Mouse (Mus musculus): ENCODE data around the gene Lmna.

The Lmna gene

DNA sequence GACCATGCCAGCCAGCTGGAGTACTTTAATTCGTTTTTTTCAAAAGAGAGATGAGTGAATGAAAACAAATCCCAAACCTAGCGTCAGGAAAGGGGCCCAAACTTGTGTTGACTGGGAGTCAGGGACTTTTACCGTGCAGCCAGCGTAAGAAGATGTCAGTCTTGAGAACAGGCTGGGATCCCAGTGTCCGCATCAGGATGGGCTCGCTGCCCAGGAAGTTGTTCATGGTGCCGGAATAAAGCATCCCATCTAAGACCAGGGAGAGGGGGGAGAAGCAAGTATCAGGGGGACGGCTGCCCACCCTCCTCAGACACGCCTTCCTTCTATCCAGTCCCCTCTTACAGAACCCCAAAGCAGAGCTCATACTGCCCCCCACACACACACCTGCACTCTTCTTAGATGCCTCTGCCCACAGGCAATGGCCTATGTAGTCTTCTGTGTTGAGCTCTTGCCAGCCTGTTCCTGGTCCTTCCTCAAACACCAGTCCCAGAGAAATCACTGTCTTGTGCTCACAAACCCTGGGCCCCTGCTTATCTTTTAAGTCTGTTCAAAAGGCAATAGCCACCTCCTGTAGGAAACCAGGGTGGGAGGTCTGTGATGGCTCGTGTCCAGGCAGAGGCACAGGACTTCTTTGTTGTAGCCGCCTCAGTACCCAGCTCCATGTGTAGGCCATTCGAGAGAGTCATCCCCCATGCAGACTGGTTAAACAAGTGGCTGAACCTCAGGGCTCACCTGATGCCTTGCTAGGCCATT lies 59.2 kb downstream of the Lmna start:
- in situ Hi-C loops (cut with MboI, MseI), result no loop called here

DNA sequence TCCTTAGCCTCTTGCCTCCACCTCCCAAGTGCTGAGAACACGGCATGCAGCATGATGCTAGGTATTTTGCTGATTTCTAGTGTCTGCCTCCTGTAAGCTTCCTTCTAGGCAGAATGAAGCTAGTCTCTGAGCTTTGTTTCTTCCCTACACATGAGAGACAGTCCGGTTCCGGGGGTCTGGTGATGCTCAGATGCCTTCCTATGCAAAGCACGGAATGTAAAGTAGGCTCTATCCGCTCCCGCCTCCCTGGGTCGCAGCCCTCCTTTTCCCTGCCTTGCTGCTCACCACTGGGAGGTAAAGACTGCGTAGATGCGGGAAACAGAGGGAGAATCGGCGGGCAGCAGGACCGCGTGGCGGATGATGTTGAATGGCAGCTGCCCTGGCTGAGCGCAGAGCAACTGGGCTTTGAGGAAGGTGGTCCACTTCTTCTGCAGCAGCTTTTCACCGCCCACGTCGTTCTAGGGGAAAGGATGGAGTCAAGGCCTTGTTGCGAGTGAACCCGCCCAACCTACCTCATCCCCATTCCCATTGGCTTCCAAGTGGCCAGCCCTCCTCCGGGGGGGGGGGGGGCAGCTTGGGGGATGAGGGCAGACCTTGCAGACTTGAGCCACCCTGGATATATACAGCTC lies 60.2 kb downstream of the Lmna start:
- in situ Hi-C loops (cut with MboI, MseI), result no loop called here

DNA sequence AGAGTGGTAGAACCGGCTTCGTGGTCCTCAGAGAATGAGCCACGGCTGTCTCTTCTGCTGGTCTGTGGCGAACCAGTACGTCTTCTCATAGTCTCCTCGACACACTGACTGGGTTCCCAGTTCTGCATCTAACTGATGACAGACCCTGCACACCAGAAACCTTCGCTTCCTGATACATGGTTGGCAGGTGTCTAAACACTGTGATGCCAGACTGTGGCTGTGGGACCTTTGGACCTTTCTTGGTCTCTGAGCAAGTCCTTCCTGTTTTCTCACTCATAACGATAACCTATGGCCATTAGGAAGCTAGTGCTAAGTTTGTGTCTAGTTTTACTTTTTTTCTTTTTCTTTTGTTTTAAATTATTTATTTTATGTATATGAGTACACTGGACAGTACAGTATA lies 61.3 kb downstream of the Lmna start:
- in situ Hi-C loops (cut with MboI, MseI), result no loop called here

DNA sequence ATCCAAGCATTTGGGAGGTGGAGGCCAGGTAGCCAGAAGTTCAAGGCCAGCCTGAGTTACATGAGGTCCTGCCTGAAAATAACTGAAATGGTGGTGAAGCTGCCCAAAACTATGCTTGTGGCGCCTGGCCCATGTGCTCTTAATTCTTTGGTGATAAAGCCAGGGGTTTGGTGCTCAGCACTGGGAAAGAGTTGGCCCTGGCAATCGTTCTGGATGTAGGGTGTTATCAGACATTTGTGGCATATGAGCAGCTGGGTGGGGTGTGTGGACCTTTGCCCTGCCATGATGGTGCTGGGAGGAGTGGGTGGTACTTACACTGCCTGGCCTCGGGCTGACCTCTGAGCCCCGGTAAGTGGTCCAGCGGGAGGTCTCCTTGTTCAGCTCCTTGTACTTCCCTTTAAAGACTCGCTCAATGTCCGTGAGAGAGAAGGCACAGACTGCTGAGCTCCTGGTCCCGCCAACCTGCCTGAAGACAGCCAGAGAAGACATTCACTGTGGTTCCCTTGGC lies 62.0 kb downstream of the Lmna start:
- in situ Hi-C loops (cut with MboI, MseI), result no loop called here

DNA sequence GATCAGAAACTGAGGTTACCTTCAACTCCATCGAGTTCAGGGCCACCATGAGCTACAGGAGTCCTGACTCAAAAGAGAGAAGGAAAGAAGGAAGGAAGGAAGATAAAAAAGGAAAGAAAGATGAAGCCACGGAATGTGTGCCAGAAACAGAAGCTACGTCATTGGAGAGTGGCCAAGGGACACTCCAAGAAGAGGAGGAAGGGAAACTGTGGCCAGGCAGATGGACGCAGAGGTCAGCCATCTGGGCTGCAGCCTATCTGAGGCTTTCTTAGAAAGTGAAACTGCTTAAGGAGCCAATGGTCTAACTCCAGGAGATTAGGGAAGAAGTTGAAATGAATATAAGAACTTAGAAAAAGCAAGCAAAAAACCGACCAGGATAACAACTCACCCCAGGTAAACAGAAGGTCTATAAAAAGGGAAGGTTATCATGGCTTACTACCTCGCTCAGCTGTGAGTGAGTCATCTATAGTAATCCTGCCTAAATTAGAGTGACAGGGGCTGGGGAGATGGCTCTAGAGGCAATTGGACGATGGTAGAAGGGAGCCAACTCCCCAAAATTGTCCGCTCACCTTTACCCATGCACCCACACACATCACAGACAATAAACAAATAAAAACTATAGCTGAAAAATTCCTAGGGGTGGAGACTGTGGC lies 63.2 kb downstream of the Lmna start:
- in situ Hi-C loops (cut with MboI, MseI), result no loop called here

DNA sequence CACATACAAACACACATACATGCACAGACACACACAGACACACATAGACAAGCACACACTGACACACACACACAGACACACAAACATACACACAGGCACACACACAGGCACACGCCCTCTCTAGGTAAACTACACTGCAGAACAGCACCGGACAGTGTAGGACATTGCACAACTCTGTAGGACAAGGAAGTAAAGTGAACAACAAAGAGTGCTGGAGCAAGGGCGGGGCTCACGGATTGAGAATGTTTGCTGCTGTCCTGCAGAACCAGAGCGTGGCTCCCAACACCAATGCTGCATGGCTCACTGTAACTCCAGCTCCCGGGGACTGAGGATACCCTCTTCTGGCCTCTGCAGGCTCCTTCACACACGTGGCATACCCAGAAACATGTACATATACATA lies 66.9 kb downstream of the Lmna start:
- in situ Hi-C loops (cut with MboI, MseI), result no loop called here

DNA sequence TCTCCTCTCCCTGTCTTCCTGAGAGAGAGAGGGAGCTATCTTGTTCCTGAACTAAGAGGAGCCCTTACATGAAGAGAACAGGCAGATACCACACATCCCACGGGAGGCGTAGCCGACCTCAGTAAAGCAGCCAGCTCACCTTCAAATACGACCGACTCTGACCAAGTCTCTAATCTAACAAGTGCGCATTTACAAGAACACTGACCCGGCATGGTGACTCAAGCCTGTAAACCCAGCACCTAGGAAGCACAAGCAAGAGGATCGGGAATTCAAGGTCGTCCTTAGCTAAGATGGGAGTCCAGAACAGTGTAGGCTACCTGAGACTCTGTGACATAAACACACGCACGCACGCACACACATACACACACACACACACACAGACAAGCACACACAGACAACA lies 67.3 kb downstream of the Lmna start:
- in situ Hi-C loops (cut with MboI, MseI), result no loop called here

DNA sequence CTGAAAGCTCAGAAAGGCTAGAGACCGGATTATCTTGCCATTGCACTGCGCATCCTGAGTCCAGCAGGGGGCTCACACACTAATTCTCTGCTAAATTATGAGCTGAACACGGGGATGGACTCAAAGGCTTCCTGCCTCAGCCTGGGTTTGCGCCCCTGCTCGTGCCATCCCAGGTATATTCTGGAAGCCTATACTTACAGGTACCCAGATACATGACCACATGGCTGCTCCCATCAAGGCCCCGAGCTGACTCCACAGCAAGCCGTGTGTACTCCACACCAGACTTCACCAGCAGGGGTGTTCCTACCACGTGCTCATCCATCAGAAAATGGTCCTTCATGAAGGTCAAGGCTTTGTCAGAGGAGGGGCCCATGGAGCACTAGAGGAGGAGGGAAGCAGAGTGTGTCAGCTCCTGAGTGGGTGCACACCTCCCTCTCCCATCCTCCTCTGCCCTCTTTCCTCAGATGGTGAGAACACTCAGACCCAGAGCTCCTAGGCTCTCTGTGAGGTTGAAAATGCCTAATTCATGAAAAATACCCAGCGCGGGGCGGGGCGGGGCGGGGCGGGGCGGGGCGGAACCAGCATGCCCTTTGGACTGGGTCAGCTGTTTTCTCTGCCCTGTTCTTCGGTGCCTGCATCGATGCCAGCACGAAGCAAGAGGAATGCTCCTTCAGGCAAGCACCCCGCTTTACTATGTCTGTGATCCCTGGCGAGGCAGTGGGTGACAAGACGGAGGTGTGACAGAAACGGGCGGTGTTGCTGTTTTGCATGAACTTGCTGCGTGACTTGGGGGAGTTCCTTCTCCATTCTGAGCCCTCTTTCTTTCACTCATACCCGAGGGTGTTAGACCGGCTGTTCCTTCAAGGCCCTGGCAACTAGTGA lies 69.0 kb downstream of the Lmna start:
- in situ Hi-C loops (cut with MboI, MseI), result no loop called here

DNA sequence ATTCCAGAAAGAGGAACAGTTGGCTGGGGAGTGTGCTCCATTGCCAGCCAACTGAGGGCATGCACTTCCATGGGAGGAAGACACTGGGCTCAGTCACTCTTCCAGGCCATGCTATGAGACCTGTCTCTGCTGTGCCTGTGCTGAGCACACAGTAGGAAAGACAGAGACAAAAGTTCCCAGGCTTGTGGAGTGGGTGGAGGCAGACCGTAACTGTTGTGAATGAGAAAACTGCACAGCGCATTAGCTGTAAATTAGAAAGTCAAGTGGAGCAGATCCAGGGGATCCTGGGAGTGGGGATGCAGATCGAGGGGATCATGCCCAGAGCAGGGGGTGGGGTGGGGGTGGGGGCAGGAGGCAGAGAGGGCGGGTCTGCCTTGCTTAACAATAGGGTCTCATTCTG lies 70.2 kb downstream of the Lmna start:
- in situ Hi-C loops (cut with MboI, MseI), result no loop called here

DNA sequence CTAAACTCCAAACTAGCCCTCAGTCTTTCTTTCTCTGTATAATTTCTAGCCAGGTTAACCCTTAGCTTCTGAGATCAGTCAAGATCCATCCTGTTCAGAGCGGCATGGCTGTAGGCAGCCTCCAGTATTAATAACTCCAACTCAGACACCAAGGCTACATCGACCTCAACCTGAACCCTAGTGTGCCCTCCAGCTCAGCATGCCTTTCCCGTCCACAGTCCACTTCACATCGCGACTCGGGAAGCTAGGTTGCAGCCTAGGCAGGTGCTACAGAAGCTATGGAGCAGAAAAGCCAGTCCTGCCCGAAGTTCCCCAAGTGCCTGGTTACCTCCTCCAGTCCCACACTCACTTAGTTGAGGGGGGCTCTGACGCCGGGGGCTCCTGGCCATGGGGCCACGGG lies 72.3 kb downstream of the Lmna start:
- in situ Hi-C loops (cut with MboI, MseI), result no loop called here

DNA sequence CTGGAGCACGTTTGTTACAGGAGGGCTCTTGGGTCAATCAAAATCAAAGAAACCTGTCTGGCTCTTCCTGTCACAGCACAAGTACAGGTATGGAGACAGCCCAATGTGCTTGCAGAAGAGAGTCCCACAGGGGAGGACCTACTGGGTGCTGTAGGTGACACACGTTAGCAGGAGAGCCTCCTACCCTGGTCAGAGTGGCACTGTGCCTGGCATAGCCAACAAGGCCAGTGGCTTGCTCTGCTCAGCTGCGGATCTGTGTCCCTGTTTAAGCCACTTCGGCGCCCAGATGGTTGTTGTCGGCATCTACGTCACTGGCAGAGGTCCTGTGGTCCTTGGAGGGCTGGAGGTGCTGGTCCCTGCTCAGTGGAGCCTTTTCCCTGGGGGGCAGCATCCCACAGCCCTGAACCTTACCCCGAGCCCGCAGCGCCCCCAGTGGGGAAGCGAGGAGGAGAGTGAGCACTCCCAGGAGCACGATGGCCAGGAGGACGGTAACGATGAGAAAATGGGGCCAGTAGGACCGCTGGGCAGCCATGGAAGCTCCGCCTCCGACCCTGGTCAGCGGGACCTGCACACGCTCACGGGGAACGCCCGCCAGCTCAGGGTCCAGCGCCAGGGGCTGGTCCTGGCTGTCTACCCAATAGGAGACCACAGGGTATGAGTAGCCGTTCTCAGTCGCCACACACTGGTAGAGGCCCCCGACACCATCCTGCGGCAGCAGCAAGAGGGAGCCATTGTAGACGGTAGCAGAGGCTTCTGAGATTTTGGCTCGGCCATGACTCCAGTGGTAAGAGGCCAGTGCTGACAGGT lies 73.2 kb downstream of the Lmna start:
- in situ Hi-C loops (cut with MboI, MseI), result no loop called here

DNA sequence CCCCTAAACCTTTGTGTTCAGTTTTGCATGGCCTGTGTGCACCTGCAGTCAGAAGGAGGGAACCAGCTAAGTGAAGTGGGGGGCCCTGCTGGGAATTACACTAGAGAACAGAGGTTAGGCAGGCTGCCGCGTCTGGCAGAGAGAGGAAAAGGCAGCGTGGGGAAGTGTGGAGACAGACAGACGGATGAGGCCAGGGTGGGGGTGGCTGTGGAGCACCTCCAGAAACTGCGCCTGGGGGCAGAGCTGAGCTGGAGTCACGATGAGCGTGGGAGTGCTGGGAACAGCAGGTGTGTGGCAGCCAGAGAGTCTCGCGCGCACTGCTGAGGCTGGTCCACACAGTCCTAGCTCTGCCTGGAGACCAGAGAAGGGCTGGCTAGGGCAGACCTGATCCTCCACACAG lies 74.2 kb downstream of the Lmna start:
- in situ Hi-C loops (cut with MboI, MseI), result no loop called here
